Mouse (Mus musculus): ENCODE measurements at regions not wholly inside any gene's neighbourhood (a gene's known extent, or its start where the extent isn't known, plus 50 kb on each side); places are given as distances from the start of the nearest gene placed in this dataset.
"Not testable (repeated sequence)": the region's sequence is repeated elsewhere in the genome, so short reads cannot be mapped to it uniquely, and the experiment has no call there.

DNA sequence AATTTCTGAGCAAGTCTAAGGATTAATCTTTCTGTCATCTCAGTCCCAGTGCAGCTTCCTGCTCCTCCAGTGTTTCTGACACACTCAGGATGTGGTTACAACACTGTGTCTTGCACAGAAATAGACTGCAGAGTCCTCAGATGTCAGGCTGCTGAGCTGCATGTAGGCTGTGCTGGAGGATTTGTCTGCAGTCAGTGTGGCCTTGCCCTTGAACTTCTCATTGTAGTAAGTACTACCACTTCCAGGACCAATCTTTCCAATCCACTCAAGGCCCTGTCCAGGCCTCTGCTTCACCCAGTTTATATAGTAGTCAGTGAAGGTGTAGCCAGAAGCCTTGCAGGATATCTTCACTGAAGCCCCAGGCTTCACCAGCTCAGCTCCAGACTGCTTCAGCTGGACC, 185.8 kb upstream of the Zfp386 start:
- peak in 1 of 2 experiments; percentile 51 for DNase-seq (ENCODE audit: low spot score in 2 of 2)

DNA sequence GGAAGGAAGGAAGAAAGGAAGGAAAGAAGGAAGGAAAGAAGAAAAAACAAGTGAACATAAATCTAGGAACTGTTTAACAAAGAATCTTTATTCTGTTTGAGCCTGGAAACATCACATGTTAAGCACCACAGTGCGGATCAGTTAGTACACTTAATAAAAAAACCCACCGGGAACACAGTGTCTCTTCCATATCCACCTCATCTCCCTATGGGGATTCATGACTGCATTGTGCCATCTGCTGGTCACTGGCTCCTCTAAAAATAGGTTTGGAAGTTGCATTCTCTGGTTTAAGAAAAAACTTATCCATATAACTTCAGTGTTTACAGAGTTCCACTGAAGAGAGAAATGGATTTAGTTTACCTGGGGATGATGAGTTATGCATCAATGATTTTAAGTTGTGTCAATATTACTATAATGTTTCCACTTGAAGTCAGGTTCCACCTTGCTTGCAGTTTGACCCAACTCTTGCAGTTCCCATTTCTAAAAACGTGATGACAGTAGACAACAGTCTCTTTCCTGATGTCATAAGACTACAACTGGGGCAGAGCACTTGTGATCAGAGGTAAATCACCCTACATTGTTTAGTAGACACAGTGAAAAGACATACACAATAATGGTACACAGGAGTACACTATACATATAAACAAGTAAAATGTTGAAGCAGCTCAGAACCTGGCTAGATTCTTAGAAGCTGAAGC, 182.3 kb upstream of the Zfp386 start:
- not testable (repeated sequence) for DNase-seq (ENCODE audit: low spot score in 2 of 2)

DNA sequence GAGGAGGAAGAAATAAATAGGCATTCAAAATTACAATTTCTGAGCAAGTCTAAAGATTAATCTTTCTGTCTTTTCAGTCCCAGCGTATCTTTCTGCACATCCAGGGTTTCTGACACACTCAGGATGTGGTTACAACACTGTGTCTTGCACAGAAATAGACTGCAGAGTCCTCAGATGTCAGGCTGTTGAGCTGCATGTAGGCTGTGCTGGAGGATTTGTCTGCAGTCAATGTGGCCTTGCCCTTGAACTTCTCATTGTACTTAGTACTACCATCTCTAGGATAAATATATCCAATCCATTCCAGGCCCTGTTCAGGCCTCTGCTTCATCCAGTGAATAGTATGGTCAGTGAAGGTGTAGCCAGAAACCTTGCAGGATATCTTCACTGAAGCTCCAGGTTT, 178.9 kb upstream of the Zfp386 start:
- DNase-seq (ENCODE audit: low spot score in 2 of 2), result not testable (repeated sequence)

DNA sequence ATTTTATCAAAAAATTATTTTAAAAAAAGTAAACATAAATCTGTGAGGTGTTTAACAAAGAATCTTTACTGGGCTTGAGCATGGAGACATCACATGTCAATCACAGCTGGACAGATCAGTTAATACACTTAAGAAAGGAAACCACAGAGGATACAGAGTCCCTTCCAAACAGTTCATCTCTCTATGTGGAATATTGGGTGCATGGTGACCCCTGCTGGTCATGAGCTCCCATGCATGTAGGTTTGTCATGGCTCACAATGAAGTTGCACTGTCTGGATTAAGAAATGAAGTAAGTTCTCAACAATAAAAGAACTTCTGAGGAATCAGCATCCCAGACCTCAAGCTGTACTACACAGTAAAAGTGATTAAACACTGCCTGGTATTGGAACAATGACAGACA, 175.1 kb upstream of the Zfp386 start:
- not testable (repeated sequence) for DNase-seq (ENCODE audit: low spot score in 2 of 2)

DNA sequence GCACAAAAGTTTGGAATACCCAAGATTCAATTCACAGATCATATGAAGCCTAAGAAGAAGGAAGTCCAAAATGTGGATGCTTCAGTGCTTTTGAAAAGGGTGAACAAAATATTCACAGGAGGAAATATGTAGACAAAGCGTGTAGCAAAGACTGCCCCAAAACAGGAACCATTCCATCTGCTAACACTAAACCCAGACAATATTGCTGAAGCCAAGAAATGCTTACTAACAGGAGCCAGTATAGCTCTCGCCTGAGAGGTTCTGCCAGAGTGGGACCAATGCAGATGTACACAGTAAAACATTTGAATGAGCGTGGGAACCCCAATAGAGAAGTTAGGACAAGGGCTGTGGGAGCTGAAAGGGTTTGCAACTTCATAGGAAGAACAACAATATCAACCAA, 173.5 kb upstream of the Zfp386 start:
- not testable (repeated sequence) for DNase-seq (ENCODE audit: low spot score in 2 of 2)

DNA sequence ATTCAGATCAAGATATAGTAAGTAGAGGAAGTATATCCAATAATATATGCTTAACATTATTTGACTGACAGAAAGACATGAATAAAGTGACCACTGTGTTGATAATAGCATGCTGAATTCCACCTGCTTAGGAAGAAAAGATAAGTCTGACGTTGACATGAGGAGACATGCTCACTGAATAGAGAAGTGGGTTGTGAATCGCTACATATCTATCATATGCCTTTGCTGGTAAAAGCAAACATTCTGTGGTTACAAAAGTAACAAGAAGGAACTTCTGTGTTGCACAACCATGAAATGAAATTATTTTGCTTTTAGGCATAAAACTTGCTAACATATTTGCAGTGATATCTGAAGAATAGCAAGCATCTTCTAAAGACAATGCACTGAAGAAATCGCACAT, 163.8 kb upstream of the Zfp386 start:
- DNase-seq (ENCODE audit: low spot score in 2 of 2), result no peak

DNA sequence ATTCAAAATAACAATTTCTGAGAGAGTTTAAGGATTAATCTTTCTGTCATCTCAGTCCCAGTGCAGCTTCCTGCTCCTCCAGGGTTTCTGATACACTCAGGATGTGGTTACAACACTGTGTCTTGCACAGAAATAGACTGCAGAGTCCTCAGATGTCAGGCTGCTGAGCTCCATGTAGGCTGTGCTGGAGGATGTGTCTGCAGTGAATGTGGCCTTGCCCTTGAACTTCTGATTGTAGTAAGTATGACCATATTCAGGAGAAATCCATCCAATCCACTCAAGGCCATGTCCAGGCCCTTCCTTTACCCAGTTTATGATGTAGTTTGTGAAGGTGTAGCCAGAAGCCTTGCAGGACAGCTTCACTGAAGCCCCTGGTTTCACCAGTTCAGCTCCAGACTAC, 159.5 kb upstream of the Zfp386 start:
- no peak for DNase-seq (ENCODE audit: low spot score in 2 of 2)

DNA sequence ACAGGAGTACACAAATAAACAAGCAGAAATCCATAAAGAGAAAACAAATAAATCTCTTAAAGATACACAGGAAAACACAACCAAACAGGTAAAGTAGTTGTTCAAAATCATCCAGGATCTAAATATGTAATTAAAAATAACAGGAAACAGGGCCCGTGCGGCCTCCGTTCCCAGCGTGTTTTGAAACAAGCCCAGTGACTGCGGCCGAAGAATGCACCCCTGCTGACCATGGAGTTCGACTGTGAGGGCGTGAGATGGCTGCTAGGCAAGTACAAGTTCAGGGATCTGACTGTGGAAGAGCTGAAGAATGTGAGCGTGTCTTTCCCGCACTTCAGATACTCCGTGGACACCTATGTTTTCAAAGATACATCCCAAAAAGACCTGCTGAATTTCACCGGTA, 154.9 kb upstream of the Zfp386 start:
- DNase-seq (ENCODE audit: low spot score in 2 of 2), result not testable (repeated sequence)

DNA sequence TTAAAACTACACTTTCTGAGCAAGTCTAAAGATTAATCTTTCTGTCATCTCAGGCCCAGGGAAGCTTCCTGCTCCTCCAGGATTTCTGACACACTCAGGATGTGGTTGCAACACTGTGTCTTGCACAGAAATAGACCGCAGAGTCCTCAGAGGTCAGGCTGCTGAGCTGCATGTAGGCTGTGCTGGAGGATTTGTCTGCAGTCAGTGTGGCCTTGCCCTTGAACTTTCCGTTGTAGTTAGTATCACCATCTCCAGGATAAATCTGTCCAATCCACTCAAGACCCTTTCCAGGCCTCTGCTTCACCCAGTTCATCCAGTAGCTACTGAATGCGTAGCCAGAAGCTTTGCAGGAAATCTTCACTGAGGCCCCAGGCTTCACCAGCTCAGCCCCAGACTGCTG, 135.3 kb upstream of the Zfp386 start:
- not testable (repeated sequence) for DNase-seq (ENCODE audit: low spot score in 2 of 2)

DNA sequence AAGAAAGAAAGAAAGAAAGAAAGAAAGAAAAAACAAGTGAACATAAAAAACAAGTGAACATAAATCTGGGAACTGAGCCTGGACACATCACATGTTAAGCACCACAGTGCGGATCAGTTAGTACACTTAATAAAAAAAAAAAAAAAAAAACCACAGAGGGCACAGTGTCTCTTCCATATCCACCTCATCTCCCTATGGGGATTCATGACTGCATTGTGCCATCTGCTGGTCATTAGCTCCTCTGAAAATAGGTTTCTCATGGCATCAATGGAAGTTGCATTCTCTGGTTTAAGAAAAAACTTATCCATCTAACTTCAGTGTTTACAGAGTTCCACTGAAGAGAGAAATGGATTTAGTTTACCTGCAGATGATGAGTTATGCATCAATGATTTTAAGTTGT, 132.1 kb upstream of the Zfp386 start:
- not testable (repeated sequence) for DNase-seq (ENCODE audit: low spot score in 2 of 2)

DNA sequence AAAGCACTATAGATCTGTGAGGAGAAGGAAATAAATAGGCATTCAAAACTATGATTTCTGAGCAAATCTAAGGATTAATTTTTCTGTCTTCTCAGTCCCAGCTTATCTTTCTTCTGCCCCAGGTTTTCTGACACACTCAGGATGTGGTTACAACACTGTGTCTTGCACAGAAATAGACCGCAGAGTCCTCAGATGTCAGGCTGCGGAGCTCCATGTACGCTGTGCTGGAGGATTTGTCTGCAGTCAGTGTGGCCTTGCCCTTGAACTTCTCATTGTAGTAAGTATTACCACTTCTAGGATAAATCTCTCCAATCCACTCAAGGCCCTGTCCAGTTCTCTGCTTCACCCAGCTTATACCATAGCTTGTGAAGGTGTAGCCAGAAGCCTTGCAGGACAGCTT, 127.4 kb upstream of the Zfp386 start:
- DNase-seq (ENCODE audit: low spot score in 2 of 2), result not testable (repeated sequence)

DNA sequence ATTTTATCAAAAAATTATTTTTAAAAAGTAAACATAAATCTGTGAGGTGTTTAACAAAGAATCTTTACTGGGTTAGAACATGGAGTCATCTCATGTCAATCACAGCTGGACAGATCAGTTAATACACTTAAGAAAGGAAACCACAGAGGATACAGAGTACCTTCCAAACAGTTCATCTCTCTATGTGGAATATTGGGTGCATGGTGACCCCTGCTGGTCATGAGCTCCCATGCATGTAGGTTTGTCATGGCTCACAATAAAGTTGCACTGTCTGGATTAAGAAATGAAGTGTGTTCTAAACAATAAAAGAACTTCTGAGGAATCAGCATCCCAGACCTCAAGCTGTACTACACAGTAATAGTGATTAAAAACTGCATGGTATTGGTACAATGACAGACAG, 123.5 kb upstream of the Zfp386 start:
- DNase-seq (ENCODE audit: low spot score in 2 of 2), result not testable (repeated sequence)

DNA sequence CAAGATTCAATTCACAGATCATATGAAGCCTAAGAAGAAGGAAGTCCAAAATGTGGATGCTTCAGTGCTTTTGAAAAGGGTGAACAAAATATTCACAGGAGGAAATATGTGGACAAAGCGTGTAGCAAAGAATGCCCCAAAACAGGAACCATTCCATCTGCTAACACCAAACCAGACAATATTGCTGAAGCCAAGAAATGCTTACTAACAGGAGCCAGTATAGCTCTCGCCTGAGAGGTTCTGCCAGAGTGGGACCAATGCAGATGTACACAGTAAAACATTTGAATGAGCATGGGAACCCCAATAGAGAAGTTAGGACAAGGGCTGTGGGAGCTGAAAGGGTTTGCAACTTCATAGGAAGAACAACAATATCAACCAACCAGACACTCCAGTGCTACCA, 122.0 kb upstream of the Zfp386 start:
- not testable (repeated sequence) for DNase-seq (ENCODE audit: low spot score in 2 of 2)

DNA sequence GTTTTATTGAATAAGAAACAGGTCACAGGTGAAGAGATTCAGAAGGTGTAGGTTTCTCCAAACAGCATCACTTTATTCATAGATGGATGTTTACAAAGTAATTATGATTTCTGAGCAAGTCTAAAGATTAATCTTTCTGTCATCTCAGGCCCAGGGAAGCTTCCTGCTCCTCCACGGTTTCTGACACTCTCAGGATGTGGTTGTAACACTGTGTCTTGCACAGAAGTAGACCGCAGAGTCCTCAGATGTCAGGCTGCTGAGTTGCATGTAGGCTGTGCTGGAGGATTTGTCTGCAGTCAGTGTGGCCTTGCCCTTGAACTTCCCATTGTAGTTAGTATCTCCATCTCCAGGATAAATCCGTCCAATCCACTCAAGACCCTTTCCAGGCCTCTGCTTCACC, 95.2 kb upstream of the Zfp386 start:
- not testable (repeated sequence) for DNase-seq (ENCODE audit: low spot score in 2 of 2)

DNA sequence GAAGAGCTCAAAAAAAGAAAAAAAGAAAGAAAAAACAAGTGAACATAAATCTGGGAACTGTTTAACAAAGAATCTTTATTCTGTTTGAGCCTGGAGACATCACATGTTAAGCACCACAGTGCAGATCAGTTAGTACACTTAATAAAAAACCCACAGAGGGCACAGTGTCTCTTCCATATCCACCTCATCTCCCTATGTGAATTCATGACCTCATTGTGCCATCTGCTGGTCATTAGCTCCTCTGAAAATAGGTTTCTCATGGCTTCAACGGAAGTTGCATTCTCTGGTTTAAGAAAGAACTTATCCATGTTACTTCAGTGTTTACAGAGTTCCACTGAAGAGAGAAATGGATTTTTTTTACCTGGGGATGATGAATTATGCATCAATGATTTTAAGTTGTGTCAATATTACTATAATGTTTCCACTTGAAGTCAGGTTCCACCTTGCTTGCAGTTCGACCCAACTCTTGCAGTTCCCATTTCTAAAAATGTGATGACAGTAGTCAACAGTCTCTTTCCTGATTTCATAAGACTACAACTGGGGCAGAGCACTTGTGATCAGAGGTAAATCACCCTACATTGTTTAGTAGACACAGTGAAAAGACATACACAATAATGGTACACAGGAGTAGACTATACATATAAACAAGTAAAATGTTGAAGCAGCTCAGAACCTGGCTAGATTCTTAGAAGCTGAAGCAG, 91.9 kb upstream of the Zfp386 start:
- DNase-seq (ENCODE audit: low spot score in 2 of 2), result not testable (repeated sequence)

DNA sequence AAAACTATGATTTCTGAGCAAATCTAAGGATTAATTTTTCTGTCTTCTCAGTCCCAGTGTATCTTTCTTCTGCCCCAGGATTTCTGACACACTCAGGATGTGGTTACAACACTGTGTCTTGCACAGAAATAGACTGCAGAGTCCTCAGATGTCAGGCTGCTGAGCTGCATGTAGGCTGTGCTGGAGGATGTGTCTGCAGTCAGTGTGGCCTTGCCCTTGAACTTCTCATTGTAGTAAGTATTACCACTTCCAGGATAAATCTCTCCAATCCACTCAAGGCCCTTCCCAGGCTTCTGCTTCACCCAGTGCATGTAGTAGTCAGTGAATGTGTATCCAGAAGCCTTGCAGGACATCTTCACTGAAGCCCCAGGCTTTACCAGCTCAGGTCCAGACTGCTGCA, 83.8 kb upstream of the Zfp386 start:
- DNase-seq (ENCODE audit: low spot score in 2 of 2), result not testable (repeated sequence)

DNA sequence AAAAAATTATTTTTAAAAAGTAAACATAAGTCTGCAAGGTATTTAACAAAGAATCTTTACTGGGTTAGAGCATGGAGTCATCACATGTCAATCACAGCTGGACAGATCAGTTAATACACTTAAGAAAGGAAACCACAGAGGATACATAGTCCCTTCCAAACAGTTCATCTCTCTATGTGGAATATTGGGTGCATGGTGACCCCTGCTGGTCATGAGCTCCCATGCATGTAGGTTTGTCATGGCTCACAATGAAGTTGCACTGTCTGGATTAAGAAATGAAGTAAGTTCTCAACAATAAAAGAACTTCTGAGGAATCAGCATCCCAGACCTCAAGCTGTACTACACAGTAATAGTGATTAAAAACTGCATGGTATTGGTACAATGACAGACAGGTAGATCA, 80.0 kb upstream of the Zfp386 start:
- DNase-seq (ENCODE audit: low spot score in 2 of 2), result not testable (repeated sequence)

All from spleen, postnatal 4 days (tissue).